Mouse (Mus musculus) stomach, postnatal 0 days (tissue): Measurements from ENCODE around the gene Fdxr.

ENCODE experiments used
- CTCF ChIP-seq: IDR thresholded peaks from 2 replicates; pipeline ENCODE4 v1.5.1; 2016; ENCODE audit warnings: antibody characterized with exemption, low read depth, mild to moderate bottlenecking, moderate library complexity
- EP300 ChIP-seq: optimal IDR thresholded peaks from 2 replicates; pipeline ENCODE3; 2016; ENCODE audit warnings: antibody characterized with exemption

DNA sequence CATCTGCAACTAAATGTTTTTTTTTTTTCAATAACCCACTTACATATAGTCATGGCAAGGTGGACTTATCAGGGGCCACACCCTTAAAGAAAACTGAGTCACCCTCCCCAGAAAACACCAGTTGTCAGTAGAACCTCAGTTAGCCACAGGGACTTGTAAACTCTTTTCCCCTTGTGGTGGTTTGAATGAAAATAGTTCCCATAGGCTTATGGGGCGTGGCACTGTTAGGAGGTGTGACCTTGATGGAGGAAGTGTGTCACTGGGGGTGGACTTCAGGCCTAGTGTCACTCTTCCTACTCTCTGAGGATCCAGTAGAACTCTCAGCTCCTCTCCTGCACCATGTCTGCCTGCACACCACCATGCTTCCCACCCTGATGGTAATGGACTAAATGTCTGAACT, 2.9 kb upstream of the Fdxr start:
- TF ChIP-seq EP300 (no peak), CTCF (peak; percentile 28)
